Mouse (Mus musculus) lung, embryonic 15.5 days (tissue): ENCODE results near the gene Ctnnd2. TPM values are rescaled to one million over a fixed set of nuclear protein-coding genes. Genes with fewer than 3 reads are reported as not detected.

Experiments used
- ATAC-seq: fragments of 200-750 bp; cut with Nextera tagmentation; 2 replicates; pipeline ENCODE4 v1.8.0; 2017; ENCODE audit warnings: moderate number of reproducible peaks, borderline replicate concordance; ENCODE audit not compliant: low FRiP score, low TSS enrichment; ENCODE audit errors: extremely low read depth
- H3K27ac ChIP-seq: fragments of 300-500 bp; sonication (generic); 2 replicates; pipeline ENCODE4 v1.5.1; 2015; ENCODE audit warnings: moderate library complexity, mild to moderate bottlenecking, inconsistent platforms
- H3K27me3 ChIP-seq: fragments of 300-500 bp; sonication (generic); 2 replicates; pipeline ENCODE4 v1.6.1; 2015; ENCODE audit warnings: inconsistent platforms
- H3K36me3 ChIP-seq: fragments of 300-500 bp; sonication (generic); 2 replicates; pipeline ENCODE4 v1.6.1; 2015; ENCODE audit warnings: inconsistent platforms
- H3K4me1 ChIP-seq: fragments of 300-500 bp; sonication (generic); 2 replicates; pipeline ENCODE4 v1.6.1; 2015; ENCODE audit warnings: inconsistent platforms
- H3K4me2 ChIP-seq: fragments of 300-500 bp; sonication (generic); 2 replicates; pipeline ENCODE4 v1.6.1; 2015; ENCODE audit warnings: inconsistent platforms, mild to moderate bottlenecking, moderate library complexity
- H3K4me3 ChIP-seq: fragments of 300-500 bp; sonication (generic); 2 replicates; pipeline ENCODE4 v1.5.1; 2015; ENCODE audit warnings: mild to moderate bottlenecking, inconsistent platforms
- H3K9ac ChIP-seq: fragments of 300-500 bp; sonication (generic); 2 replicates; pipeline ENCODE4 v1.6.1; 2015; ENCODE audit warnings: inconsistent platforms
- H3K9me3 ChIP-seq: fragments of 300-500 bp; sonication (generic); 2 replicates; pipeline ENCODE4 v1.6.1; 2016; ENCODE audit warnings: inconsistent platforms
- WGBS: fragments of 180-500 bp; shearing (Covaris S2); methylation state at CpG from one replicate; pipeline ENCODE4 v1.1.7; 2015; 5-methylcytosine and 5-hydroxymethylcytosine counted together
- polyA plus RNA-seq: library from polyadenylated mRNA; unstranded; fragments of >200 nt; fragmentation: Nextera tagmentation; extraction: Ambion mirVana; gene quantifications from 2 replicates; pipeline ENCODE4 v1.2.1, GENCODE M21; 2015

Ctnnd2 gene
- polyA plus RNA-seq, 1 experiment from 2014 or later: 18.9 TPM

DNA sequence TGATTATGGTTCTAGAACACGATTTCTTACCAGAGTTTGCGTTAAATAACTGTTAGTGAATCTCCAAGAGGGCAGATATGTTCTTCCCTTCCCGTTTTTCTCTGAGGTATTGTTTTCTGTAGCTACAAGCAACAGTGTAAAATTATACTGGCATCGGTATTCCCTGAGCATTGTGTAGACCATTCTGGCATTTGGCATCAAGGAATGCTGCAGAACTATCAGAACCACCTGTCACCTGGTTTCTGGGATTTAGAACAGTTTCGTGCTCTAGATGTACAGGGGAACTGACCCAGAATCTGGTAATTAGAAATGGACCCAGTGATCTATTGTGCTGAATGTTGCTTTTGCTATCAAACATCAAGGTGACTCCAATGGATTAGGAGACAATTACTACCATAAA is 250.8 kb downstream of the Ctnnd2 start:
- no peak for ATAC-seq
- no peak overlapping the region for H3K4me2 ChIP-seq
- H3K36me3 ChIP-seq: no peaks in the 10 kb centered on the region
- no peaks in the 10 kb centered on the region for H3K9me3 ChIP-seq
- H3K4me1 ChIP-seq: no peaks in the 10 kb centered on the region
- H3K9ac ChIP-seq: no peak overlapping the region
- no peak overlapping the region for H3K4me3 ChIP-seq
- WGBS: 87% methylated on average over 5 of the region's 5 CpGs
- H3K27ac ChIP-seq: no peak overlapping the region
- no peaks in the 10 kb centered on the region for H3K27me3 ChIP-seq

DNA sequence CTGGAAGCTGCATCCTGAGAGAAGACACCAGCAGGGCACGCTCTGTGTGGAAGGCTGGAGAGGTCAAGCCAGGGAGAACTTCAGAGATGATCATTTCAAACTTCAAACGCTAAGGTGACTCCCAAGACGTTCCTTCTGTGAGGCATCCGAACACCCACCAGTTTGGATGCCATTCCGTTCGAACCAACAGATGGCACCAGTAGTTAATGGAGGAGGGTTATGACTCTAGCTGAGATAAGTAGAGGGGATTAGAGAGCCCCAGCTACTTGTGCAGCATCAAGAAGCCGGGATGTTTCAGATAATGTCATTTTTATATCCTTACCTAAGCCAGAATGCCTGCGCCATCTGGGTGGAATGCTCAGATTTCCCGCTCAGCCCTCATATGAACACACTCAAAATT is 251.9 kb downstream of the Ctnnd2 start:
- Histone ChIP-seq H3K27ac (no peak overlapping the region), H3K9me3 (no peaks in the 10 kb centered on the region), H3K9ac (no peak overlapping the region), H3K36me3 (no peaks in the 10 kb centered on the region), H3K27me3 (no peaks in the 10 kb centered on the region), H3K4me2 (no peak overlapping the region), H3K4me1 (no peaks in the 10 kb centered on the region), H3K4me3 (no peak overlapping the region)
- WGBS: 61% methylated on average over 9 of the region's 9 CpGs
- no peak for ATAC-seq

DNA sequence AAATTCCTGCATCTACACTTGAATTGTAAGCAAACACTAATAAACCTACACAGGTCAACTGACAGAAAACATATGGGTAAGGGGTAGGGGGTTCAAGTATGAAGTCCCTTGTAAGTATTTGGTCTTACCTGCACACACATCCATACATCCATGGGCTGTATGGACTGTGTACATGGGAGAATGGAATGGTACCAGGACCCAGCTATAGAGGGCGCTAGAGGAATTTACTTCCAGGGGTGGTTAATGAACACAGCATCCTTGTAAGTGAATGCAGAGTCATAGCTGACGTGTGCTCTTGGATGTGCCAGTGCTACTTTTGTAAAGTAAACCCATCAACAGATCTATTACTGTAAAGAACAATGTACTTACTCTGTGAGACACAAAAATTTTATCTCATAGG is 254.9 kb downstream of the Ctnnd2 start:
- 32% methylated on average over 2 of the region's 2 CpGs for WGBS
- H3K9ac ChIP-seq: no peak overlapping the region
- no peak overlapping the region for H3K27ac ChIP-seq
- H3K4me1 ChIP-seq: no peaks in the 10 kb centered on the region
- no peaks in the 10 kb centered on the region for H3K36me3 ChIP-seq
- H3K4me2 ChIP-seq: no peak overlapping the region
- ATAC-seq: no peak
- no peaks in the 10 kb centered on the region for H3K27me3 ChIP-seq
- no peaks in the 10 kb centered on the region for H3K9me3 ChIP-seq
- no peak overlapping the region for H3K4me3 ChIP-seq

DNA sequence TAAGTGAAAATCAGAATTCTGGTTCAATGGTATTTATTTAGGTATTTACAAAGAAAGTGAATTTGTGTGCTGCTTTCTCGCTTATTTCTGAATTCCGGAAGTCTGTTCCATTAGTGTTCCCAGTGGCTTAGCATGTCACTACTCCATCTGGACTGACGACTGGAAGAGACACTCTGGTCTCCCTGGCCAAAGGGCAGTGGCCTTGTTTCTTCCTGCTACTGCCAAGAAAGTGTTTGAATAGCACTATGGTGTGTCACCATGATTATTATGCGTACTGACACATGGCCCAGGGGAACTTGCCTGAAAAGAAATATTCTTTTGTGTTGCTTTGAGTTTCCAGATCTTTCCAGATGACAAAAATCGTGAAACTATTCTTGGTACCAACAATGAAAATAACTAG is 266.7 kb downstream of the Ctnnd2 start:
- H3K4me2 ChIP-seq: no peak overlapping the region
- 65% methylated on average over 5 of the region's 5 CpGs for WGBS
- no peak overlapping the region for H3K9ac ChIP-seq
- no peaks in the 10 kb centered on the region for H3K4me1 ChIP-seq
- no peaks in the 10 kb centered on the region for H3K27me3 ChIP-seq
- H3K9me3 ChIP-seq: no peaks in the 10 kb centered on the region
- ATAC-seq: no peak
- H3K4me3 ChIP-seq: no peak overlapping the region
- H3K27ac ChIP-seq: no peak overlapping the region
- no peaks in the 10 kb centered on the region for H3K36me3 ChIP-seq

DNA sequence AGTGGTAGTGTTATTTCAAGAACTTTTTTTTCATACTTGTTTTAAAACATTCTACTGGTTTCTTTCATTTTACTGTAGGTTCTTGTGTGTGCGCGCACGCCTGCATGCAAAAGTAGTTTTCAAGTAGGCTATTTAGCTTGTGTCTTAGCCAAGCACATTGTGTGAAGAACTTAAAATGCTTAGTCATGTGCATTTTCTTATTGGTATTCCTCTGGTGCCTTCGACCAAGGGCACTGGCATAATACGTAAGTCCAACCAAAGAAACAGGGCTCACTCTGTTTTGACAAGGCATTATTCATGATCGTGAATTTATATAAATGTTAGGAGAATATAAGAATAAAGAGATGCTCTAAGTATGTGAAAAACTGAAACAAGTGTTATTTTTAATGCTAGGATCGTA is 278.4 kb downstream of the Ctnnd2 start:
- Histone ChIP-seq H3K27ac (no peak overlapping the region), H3K4me2 (no peak overlapping the region), H3K4me1 (no peaks in the 10 kb centered on the region), H3K4me3 (no peak overlapping the region), H3K36me3 (no peaks in the 10 kb centered on the region), H3K9ac (no peak overlapping the region), H3K9me3 (no peaks in the 10 kb centered on the region), H3K27me3 (no peaks in the 10 kb centered on the region)
- 86% methylated on average over 7 of the region's 7 CpGs for WGBS
- ATAC-seq: no peak

DNA sequence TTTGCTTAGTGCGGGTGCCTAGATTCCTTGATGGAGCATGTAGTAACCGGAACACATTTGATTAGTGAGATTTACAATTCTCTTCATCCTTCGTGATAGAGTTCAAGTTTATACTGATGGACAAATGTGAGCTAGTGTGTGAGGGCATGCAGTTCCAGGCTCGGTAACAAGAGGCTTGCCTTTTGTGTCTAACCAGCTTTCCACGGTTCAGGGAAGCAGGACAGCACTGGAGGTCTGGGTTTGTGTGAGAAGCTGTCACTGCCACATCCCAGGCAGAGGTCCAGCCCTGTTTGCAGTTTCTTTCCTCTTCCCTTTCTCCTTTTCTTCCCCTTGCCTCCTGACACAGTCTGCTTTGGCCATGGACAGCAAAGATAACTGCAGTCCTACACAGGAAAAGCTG is 279.5 kb downstream of the Ctnnd2 start:
- no peak overlapping the region for H3K9ac ChIP-seq
- H3K4me3 ChIP-seq: no peak overlapping the region
- WGBS: 40% methylated on average over 5 of the region's 5 CpGs
- H3K27ac ChIP-seq: no peak overlapping the region
- no peaks in the 10 kb centered on the region for H3K4me1 ChIP-seq
- no peaks in the 10 kb centered on the region for H3K36me3 ChIP-seq
- ATAC-seq: no peak
- no peaks in the 10 kb centered on the region for H3K27me3 ChIP-seq
- H3K4me2 ChIP-seq: no peak overlapping the region
- no peaks in the 10 kb centered on the region for H3K9me3 ChIP-seq

DNA sequence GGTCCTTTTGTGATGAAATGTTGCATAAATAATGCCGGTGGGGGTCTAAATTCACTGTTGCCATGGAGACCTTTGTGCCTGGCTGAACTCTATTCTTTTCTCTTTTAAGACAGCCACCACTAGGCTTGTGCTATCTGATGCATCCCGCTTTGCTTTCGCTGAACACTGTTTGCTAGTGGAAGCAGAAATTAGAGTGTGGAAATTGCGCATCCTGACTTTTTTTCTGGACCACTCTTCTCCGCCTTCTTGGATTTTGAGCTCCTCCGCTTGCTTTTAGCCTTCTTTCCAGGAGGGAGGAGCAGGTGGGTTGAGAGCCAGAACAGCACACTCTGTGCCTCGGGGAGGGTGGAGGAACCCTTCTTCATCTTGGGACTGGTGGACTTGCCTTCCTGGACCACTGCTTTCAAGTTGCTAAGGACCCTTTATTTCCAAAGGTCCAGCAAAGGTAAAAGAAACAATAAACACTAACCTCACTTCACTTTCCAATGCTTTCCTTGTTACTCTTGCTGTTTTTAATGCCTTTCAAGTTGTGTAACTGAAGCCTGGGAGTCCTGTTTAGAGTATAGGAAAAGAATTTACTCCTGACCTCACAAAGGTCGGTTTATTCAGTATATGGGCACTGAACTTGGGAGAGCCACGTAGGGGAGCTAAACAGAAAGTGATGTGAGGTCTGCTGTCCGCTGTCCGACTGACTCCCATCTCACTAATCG is 285.3 kb downstream of the Ctnnd2 start:
- Histone ChIP-seq H3K36me3 (no peaks in the 10 kb centered on the region), H3K9ac (no peak overlapping the region), H3K27ac (no peak overlapping the region), H3K4me2 (no peak overlapping the region), H3K9me3 (no peaks in the 10 kb centered on the region), H3K4me3 (no peak overlapping the region), H3K4me1 (no peaks in the 10 kb centered on the region), H3K27me3 (no peaks in the 10 kb centered on the region)
- no peak for ATAC-seq
- WGBS: 60% methylated on average over 12 of the region's 12 CpGs

DNA sequence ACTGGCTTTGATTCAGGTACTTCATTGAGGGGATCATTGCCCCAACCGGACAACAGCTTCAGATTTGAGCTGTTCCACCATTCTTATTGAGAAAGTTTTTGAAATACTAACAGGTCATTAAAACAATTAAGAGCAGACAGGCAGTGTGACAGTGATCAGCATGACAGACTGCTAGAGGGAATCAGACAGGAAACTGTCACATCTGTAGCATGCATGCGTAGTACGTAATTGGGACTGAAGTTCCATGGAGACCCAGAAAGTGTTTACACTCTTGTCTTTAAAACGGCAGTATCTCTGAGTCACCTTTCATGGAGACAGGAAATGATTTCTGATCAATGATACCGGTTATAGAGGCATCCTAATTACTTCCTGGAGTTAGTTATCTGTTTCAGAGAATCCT is 286.3 kb downstream of the Ctnnd2 start:
- no peaks in the 10 kb centered on the region for H3K36me3 ChIP-seq
- 37% methylated on average over 5 of the region's 5 CpGs for WGBS

DNA sequence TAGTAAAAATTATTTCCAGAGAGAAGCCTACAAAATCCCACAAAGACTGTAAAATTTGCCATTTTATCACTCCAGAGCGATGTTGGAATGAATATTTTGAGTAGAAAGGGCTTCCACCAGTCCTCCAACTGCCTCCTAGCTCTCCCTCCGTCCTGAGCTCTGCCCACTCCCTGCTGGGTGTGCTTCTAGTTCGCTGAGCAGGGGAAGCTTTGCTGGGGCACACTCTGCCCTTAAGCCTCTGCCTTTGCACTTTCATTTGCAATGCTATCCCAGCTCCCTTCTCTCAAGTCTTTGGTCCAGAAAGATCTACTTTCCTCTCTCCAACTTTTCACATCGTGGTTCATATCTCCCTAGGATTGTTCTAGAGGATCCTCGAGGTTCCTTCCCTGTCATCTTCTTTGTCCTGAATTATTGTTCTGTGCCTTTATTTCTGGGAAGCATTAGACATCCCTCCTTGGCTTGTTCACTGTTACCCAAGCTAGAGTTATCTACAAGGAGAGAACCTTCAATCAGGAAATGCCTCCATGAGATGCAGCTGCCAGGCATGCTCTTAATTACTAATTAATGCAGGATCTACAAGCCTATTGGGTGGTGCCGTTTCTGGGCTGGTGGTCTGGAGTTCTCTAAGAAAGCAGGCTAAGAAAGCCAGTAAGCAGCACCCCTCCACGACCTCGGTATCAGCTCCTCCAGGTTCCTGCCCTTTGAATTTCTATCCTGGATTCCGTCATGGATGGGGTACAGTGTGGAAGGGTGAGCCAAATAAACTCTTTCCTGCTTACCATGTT is 288.1 kb downstream of the Ctnnd2 start:
- H3K4me1 ChIP-seq: no peaks in the 10 kb centered on the region
- H3K4me3 ChIP-seq: no peak overlapping the region
- WGBS: 61% methylated on average over 9 of the region's 9 CpGs
- no peak overlapping the region for H3K27ac ChIP-seq
- no peak overlapping the region for H3K4me2 ChIP-seq
- no peak for ATAC-seq
- no peak overlapping the region for H3K9ac ChIP-seq
- H3K27me3 ChIP-seq: no peaks in the 10 kb centered on the region
- H3K9me3 ChIP-seq: no peaks in the 10 kb centered on the region
- no peaks in the 10 kb centered on the region for H3K36me3 ChIP-seq

More for the DNA sequence above, 286.3 kb downstream of the Ctnnd2 start:
- no peaks in the 10 kb centered on the region for H3K9me3 ChIP-seq
- no peaks in the 10 kb centered on the region for H3K27me3 ChIP-seq
- H3K4me1 ChIP-seq: no peaks in the 10 kb centered on the region
- ATAC-seq: no peak
- H3K27ac ChIP-seq: no peak overlapping the region
- no peak overlapping the region for H3K9ac ChIP-seq
- no peak overlapping the region for H3K4me3 ChIP-seq
- H3K4me2 ChIP-seq: no peak overlapping the region

DNA sequence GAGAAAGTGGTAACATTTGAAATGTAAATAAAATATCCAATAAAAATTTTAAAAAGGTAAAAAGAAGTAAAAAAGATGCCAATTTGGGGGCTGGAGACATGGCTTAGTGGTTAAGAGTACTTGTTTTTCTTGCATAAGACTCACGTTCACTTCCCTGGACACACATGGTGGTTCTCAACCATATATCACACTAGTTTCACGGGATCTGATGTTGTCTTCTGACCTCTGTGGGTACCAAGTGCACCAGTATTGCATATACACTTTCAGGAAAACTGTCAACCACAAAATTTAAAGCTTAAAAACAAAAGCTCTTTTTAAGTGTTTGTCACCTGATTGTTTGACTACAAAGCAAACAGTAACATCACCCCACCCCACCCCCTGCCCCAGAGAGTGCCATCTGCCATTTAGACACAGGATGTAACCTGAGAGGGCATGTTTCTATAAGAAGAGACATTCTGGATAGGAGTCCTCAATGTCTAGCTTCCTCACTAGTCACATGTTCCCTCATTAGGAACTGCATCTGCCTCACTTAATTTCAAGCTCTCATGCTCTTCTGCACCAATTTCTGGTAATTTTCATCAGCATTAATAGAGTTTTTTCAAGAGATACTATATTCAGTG is 290.5 kb downstream of the Ctnnd2 start:
- 32% methylated on average over 2 of the region's 2 CpGs for WGBS

DNA sequence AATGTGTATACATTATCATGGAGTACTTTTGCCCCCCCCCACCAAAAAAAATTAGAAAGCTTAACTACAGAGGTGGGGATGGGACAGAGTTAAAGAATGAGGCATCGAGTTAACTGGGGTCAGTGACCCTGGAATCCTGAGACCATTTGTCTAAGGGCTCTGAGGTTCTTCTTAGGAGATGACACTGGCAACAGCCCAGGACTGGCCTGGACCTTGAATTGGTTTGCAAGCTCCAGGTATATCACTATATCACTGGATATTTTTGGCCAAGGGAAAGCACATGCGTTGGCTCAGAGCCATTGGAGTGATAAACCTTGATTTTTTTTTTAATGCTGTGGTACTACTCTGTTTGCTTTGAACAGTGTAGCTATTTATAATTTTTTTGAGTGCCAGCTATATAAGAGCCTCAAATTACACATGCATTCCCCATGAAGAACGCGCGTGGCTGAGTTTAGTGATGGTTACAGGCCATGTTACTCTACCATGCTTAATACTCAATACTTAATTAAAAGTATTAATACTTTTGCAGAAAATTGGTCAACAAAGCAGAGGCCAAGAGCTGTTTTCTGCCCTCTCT is 291.2 kb downstream of the Ctnnd2 start:
- no peak overlapping the region for H3K4me3 ChIP-seq
- no peak overlapping the region for H3K4me2 ChIP-seq
- WGBS: 74% methylated on average over 5 of the region's 5 CpGs
- no peak overlapping the region for H3K27ac ChIP-seq
- no peak overlapping the region for H3K9ac ChIP-seq
- H3K9me3 ChIP-seq: no peaks in the 10 kb centered on the region
- no peaks in the 10 kb centered on the region for H3K36me3 ChIP-seq
- no peaks in the 10 kb centered on the region for H3K27me3 ChIP-seq
- H3K4me1 ChIP-seq: no peaks in the 10 kb centered on the region
- no peak for ATAC-seq

More for the DNA sequence above, 290.5 kb downstream of the Ctnnd2 start:
- ATAC-seq: no peak
- Histone ChIP-seq H3K36me3 (no peaks in the 10 kb centered on the region), H3K4me1 (no peaks in the 10 kb centered on the region), H3K4me2 (no peak overlapping the region), H3K27ac (no peak overlapping the region), H3K4me3 (no peak overlapping the region), H3K27me3 (no peaks in the 10 kb centered on the region), H3K9ac (no peak overlapping the region), H3K9me3 (no peaks in the 10 kb centered on the region)
